Mouse (Mus musculus) heart, adult 18-20 months (tissue): ENCODE results near the gene Tnik. TPM values are rescaled to one million over a fixed set of nuclear protein-coding genes. Genes with fewer than 3 reads are reported as not detected.
A peak's percentile ranks its signal among the peaks of the same experiment; 100 is the strongest.

Source experiments
- DNase-seq, 2 experiments: peaks; one replicate each; pipeline ENCODE4 v3.0.0; 2021 to 2022; ENCODE audit warnings: mixed read lengths in 1 of 2
- total RNA-seq, 2 experiments: library from RNA; stranded (reverse); gene quantifications; 2 replicates each; pipeline ENCODE4 v1.2.3; 2021

Gene Tnik
- total RNA-seq, 2 experiments from 2014 or later: 22.8 to 26.3 TPM

DNA sequence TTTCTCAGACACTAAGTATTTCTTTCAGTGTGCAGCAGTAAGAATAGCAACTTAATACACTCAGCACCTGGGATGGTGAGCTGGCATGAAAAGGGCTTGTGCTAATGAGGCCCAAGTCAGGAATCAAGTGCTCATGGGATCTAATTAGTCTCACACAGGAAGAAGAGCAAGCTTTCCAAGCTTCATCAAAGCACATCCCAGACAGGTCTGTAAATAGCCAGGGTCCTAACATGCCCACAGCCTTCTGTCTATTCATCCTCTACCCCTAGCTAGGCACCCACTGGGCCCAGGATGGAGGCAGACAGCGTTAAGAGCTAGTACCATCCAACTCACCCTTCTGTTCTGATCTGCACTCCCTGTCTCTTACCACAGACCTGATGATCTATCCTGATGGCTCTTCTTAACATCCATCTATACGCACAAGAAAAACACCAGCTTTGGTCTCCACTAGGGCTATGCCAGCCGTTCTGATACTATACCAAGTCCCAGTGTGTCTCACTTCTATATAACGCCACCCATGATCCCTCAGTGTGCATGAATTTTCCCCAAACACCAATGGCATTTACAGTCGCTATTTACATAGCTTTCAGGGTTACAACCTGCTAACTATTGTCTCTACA lies 354.1 kb downstream of the Tnik start:
- DNase-seq: no peak

DNA sequence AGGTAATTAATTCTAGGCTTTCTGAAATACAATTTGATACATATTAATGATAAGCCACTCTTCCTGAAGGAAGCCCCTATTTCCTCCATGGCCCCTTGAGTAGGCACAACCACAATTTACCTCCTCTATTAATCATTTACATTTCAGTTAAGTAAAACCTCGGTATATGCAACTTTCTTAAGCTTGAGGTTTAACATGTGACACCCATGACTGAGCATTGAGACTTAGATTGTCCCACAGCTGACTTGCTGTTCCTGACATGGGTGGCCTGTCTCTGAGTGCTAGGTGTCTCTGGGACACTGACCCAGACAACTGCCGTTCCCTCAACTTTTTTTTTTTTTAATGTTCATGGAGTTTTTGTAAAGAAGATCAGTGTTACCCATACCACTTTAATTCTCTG lies 358.8 kb downstream of the Tnik start:
- DNase-seq: no peak

DNA sequence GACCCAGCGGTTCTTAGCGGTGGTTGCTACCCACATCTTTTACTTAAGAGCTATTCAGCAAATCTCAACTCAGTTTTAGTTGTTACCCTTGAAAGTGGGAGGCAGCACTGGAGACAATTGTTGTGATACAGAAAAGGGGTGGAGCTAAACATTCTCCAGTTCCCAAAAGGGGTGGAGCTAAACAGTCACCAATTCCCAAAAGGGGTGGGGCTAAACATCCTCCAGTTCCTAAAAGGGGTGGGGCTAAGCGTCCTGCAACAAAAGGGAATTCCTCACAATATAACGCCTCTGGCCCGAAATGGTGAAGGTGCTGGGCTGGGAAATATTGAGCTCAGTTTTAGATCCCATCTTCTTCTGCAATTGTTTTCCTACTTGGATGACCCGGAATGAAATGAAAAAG lies 363.8 kb downstream of the Tnik start:
- DNase-seq: no peak

DNA sequence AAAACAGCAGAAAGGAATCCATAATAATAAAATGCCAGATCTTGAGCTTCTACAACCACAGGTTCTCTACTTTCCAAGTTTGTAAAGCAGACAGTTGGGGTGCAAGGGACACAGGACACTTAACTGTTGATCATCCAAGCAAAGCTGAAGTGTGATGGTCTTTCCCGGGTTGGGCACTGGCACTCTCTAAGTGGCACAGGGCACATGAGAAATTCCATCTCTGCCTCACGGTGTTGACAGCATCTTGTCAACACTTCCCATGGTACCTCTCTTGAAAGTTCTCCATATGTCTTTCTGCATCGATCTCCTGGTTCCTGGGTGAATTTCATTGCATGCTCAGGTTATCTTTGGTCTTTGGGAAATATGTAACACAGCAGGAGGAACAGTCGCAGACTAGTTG lies 373.8 kb downstream of the Tnik start:
- DNase-seq: peak; percentile 7 to 17

DNA sequence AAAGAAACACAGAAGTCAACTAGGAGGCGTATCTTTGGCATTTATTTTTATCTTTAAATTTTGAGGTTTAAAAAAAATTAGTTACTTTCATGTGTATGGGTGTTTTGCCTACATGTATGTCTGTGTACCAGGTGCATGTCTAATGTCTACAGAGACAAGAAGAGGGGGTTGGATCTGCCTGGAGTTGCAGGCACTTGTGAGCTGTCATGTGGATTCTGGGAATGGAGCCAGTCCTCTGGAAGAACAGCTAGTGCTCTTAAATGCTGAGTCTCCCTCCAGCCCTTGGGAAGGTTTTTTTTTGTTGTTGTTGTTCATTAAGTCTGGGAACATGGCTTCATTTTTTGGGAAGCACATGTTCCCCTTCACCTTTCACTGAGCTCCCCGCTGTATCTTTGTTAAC lies 375.9 kb downstream of the Tnik start:
- DNase-seq: peak; percentile 67 to 79

DNA sequence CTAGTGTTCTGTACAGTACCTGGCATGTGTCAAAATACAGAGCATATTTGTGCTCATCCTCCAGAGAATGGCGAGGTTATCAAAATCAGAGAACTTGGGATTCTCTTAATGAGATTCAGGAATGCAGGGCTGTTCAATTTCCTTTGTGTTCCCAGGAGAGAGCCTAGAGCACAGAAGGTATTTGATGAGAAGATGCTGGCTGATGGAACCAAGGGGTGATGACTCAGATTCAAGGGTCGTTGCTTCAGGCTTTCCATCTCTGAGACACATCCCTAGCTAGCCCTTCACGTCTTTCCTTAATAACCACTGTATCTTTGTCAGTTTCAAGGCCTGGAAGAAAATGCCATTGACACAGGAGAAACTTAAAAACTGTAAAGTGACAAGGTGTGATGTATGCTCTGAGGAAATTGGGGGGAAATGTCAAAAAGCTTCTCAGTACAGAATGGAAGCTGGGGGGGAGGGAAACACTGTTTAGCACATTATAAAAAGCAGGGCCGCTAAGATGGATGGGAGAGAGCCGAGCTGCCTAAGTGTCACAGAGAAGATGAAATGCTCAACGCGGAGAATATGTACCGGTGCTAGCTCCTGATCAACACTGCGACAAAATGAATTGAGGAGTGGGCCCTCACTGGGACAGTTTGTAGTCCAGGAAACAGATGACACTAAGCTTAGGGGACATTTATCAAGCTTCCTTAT lies 380.4 kb downstream of the Tnik start:
- DNase-seq: no peak

DNA sequence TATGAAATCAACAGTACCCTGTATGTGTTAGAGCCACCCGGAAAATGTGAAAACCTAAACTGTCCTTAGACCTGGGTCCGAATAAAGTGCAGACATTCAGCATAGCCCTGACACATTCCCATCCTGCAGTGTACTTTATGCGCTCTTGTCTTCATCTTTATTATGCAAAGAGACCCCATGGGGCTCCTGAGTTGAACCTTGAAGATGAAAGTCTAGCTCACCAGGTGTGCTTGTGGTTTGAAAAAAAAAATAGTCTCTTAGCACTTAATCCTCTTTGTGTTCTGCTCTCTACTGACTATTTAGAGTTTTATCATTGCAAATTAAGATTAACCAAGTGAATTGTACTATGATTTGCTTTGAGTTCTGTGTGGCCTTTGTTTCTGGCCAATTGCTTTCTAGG lies 389.6 kb downstream of the Tnik start:
- no peak for DNase-seq

DNA sequence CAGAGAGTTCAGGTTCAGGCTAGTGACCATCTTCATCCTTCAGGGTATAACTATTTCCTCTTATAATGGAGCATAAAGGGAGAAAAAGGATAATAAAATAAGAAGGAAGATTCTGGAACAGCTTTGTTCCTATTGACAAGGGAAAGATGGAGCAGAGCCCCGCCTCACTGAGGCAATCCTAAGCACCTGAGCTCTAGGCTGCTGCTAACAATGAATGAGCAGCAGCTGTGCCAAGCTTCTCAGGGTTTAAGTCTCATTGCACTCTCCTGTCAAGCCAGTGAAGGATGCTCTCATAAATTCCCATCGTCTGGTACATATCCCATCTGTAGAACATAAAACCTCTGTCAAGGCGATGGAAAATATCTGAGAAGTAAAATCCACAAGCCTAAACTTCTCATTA lies 390.0 kb downstream of the Tnik start:
- no peak for DNase-seq

DNA sequence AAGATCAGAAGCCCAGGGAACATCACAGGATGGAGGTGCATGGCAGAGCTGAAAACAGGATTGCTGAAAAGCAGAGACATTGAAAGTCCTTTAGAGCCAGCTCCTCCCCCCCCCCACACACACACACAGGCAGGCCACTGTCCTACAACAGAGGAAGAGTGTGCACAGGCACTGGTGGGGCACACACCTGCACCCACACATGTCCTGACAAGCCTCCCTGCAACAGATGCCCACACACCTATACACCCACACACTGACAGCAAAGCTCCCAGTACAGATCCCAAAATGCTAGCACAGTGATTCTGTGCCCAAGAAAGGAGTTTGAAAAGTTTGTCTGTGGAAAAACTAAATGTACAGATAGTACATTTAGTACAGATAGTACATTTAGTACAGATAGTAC lies 391.7 kb downstream of the Tnik start:
- DNase-seq: no peak

DNA sequence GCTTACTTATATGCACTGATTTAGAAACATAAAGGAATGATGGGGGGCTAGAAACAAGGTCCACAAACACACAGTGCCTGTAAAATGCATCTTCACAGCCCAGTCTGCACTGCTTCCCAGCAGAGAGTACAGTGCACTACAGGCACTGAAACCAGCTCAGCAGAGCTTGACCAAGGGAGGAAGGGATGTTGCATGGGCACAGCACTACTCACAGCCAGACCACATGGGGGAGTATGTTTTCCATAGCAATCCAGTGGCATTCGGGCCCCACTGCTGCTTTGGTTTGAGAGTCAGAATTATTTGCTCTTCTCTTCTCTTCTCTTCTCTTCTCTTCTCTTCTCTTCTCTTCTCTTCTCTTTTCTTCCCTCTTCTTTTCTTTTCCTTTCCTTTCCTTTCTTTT lies 395.3 kb downstream of the Tnik start:
- no peak for DNase-seq

DNA sequence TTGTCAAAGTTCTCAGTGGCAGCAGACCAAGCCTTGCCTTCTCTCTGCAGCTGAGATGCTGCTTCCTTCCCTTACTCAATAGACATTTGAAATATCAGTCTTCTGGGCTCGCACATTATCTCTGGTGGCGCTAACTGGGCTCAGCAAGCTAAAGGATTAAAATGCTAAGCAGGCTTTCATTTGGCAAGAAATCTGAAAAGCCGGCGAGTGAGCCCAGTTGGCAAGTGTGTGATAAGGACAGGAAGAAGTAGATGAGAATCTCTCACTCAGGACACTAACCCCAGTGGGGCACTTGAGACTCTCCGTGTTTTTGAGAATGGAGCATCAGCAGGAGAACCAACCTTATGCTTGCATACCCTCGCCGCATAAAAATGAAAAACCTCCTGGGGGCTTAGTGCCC lies 417.8 kb downstream of the Tnik start:
- DNase-seq: no peak

DNA sequence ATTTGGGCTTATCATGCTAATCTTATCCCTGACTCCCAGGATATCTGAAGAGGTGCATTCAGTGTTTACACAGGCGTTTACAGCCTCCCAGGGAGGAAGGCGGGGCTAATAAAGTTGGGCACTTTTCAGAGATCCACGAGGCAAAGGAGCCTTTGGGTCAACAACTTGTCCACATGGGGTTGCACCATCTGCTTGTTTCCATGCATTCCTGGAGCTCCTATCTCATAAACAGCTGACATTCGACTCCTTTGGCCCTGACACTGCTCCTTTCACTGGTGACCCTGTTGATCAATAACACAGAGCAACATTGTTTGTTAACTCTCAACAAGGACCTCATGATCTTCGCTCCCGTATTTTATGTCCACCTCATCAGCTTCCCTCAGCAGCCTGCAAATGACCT lies 418.9 kb downstream of the Tnik start:
- no peak for DNase-seq

DNA sequence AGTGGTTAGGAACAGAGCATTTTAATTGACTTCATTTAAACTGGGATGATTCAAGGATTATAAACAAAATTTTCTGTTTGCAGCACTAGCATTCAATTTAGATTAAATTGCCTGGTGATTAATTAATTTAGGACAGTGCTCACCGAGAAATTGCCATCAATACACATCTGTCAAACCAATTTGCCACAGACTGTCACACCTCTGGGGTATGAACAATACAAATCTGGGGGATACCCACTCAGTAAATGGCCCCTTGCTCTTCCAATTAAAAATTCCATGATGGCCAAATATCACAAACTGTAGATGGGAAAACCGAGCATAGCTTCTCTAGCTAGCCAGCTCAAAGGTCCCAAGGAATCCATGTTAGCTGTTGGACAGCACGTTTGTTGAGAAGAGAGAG lies 419.4 kb downstream of the Tnik start:
- no peak for DNase-seq

DNA sequence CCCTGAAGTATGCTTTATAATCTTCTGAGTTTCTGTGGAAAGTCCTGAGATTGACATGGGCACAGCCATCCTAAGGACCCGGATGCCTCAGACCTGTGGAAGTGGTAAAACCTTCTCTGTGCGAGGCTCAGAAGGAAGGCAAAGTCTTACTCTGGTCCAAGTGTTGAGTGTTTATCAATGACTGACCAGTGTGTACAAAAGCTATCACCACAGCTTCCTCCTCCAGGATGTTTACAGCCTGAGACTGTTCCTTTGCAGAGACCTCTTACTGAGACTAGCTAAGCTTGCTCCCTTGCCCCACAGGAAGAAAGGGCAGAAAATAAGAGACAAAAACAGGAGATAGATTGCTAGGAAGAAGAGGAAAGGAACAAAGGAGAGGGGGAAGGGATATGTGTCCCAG lies 422.5 kb downstream of the Tnik start:
- DNase-seq: no peak

DNA sequence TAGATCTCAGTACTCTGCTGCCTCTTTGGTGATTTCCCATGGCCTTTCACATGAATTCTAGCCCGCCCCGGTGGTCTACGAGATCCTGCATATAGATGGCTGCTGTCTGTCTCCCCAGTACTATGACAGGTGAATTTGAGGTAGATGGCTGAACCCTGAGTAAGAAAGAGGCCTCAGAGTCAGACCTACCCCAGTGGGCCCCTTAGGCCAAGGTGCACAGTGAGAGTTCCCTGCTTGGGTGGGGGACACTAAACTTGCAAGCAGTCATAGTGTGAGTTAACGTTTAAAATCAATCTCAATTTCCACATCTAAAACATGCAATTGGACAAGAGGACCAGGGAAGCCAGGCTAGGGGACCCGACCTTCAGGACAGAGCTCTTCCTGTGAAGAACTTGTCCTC lies 431.8 kb downstream of the Tnik start:
- no peak for DNase-seq

DNA sequence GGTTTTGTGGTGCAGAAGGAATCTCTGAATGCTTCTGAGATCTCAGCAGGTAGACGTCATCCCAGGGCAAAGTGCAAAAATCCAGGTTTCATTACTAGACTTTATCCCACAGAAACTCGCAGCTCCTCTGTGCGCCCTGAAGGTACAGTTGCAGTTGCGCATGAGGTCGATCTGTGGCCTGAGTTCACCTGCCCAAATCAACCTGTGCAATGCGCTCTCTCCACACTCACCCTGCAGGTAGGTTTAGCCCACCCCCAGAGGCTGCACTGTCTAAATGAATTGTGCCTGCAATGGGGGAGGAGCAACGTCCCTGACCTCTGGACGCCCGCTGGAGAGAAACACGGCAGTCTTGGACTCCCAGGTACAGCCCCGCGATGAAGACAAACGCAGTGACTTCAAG lies 432.6 kb downstream of the Tnik start:
- no peak for DNase-seq

DNA sequence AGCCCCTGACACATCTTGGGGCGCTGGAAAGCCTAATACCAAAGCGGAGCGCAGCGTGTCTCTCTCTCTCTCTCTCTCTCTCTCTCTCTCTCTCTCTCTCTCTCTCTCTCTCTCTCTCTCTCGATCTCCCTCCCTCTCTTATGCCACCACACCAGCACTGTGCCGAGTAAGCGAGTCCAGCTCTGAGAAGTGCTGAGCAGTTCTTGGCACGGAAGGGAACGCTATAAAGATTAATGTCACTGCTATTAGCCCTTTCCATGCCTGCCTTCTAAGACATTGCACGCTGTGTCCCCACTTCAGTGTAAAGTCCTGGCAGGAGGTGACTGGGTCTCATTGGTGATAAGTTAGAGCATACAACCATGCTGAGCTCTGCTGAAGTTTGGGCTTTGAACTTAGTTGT lies 433.1 kb downstream of the Tnik start:
- DNase-seq: no peak

DNA sequence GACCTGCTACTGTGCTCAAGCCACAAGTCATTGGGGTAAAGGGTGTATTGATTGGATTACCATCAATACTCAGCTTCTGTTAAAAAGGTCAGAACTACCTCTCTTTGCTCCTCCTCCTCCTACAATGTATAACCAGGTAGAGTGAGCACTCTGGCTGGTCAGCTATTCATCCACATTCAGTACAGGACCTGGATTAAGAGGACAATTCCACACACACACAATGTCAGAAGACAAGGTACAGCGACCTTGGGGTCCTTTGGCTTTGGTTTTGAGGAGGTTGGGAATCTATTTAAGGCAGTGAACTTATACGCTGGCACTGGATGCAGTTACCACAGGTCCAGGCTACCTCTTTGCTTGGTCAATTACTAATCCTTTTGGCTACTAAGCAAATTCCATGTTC lies 434.8 kb downstream of the Tnik start, which contains the start of gene Slc2a2:
TSS of gene Slc2a2 (plus strand) at position 107 of the 400 bp plus-strand sequence.
- no peak for DNase-seq

DNA sequence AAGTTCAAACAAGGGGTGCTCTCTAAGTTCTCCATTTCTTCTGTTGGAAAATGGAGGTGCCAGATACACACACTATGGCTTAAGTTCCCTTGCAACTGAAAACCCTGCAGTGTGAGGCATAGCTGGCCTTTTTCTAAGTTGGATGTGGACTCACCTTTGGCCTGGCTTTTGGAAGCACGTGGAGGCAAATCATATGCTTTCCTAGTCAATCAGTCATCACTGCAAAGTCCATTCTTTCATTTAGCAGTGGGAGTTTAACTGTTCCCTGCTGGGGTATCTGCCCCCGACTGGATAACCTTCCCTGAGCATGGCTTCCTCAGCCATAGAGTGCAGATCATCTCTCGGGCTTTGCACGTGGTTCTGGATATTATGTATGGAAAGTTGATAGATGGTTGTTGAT lies 436.6 kb downstream of the Tnik start:
- no peak for DNase-seq

DNA sequence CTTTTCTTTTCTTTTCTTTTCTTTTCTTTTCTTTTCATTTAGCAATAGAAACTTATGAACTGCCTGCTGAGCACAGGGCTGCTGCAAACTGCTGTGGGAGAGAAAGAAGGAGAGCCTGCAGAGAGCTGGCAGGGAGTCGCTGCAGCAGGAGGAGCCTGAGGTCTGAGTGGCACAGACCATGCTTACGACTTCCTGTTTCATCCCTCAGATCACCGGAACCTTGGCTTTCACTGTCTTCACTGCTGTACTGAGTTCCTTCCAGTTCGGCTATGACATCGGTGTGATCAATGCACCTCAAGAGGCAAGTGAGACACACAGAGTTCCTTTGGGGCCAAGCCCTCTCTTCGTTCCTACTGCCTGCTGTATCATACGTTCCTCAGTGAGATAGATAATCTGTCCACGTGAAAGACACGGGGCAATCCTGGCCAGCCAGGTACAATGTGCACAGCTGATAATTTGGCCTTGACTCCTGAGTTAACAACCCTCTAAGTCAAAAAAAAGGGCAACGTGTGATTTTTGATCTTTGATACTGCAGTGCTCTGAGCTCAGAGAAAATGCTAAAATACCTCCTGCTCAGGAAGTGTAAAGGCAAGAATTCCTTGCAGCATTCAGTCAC lies 442.6 kb downstream of the Tnik start:
- DNase-seq: no peak

DNA sequence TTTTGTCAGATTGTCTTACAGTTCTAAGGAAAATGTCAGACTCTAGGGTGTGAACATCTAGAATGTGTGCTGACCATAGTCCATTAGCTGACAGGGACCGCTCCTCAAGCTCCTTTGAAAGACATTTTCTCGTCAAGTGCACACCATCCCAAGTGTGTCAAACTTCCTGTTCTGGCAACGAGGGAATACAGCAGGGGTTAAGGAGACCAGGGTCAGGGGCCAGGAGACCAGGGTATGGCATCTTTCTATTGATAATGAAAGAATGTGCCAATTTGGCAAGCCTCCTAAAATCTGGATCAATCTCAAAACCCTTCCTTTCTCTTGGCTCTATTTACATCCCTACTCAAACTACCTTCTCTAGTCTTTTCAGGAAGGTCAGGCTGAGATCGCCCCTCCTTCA lies 443.7 kb downstream of the Tnik start:
- no peak for DNase-seq

DNA sequence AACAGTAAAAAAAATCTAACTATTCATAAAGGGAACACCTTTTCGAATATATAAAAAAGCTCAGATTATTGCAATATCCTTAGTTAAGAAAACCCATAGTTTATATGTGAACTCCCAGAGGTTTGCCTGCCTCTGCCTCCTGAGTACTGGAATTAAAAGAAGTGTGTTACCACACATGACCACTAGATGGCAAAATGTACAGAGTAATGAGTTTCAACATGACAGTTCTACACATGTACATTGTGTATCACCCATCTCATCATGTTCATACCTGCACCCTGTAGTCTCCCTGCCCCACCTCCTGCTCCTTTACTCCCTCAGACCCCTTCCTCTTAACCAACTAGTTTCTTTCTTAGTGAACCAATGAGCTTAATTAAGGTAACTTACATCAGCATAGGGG lies 446.7 kb downstream of the Tnik start:
- peak; percentile 6 to 26 for DNase-seq

DNA sequence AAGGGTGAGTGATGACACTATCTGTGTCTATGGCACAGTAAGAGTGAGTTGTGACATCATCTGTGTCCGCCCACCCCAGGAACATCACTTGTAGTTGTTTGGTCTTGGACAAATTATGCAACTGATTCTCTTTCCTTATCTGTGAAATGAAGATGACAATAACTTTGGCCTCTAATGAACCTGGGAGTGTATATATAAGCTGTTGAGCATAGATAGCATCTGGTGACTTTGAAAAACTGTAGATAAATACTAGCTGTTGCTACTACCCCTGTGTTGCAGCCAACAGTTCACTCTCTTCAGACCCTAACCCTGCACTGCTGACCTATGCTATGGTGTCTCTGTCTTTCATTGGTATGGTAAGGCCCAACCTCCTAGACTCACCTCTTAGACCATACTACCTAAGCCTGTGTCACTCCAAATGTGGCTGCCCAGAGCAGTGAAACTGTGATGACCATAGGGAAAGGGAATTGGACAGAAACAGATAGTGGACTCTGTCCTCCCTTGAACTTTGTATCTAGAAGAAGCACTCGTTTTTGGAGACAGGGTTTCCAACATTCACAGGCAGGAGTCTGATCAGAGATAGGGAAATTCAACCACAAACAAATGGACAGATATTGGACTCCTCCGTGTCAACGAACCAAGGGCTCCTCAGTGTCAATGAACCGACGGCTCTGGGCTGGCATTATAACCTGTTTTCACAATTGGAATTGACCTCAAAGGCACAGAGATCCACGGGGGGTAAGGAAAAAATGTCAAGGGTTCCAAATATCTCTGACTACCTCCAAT lies 451.1 kb downstream of the Tnik start:
- DNase-seq: no peak
